Mouse (Mus musculus) fat pad, adult 2 months (tissue): ENCODE measurements around the gene Lce1e.
"Not testable (repeated sequence)": the region's sequence is repeated elsewhere in the genome, so short reads cannot be mapped to it uniquely, and the experiment has no call there.

Experiments used
- DNase-seq: peaks from one replicate; pipeline ENCODE4 v3.0.0-alpha.2; 2011; ENCODE audit warnings: low read depth, low spot score; ENCODE audit errors: extremely low read depth

Gene Lce1e

GRCm38 (mm10) chr3:92708974-92709373 is at the start of gene Lce1e:
TSS of gene Lce1e (minus strand) at chr3:92709074.
- DNase-seq: no peak

- no peak for DNase-seq
These were observed 44.3 kb upstream of the Lce1e start for GRCm38 (mm10) chr3:92753197-92753596.

GRCm38 (mm10) chr3:92752238-92752637 is 43.4 kb upstream of the Lce1e start, which contains the start of gene Lce1g:
TSS of gene Lce1g (minus strand) at chr3:92752338.
- no peak for DNase-seq

- no peak for DNase-seq
These were observed 30.1 kb upstream of the Lce1e start, which contains the start of gene Gm38119 for GRCm38 (mm10) chr3:92738996-92739395. TSS of gene Gm38119 (minus strand) at chr3:92739096.

GRCm38 (mm10) chr3:92722631-92723030 is 13.8 kb upstream of the Lce1e start:
- DNase-seq: peak; percentile 50

GRCm38 (mm10) chr3:92720250-92720649 is 11.4 kb upstream of the Lce1e start, which contains the start of gene Lce1f:
TSS of gene Lce1f (minus strand) at chr3:92720350.
- DNase-seq: no peak

- no peak for DNase-seq
These were observed 6.2 kb upstream of the Lce1e start for GRCm38 (mm10) chr3:92715122-92715521.

GRCm38 (mm10) chr3:92694613-92695012 is 14.3 kb downstream of the Lce1e start:
- no peak for DNase-seq

GRCm38 (mm10) chr3:92691688-92692087 is 17.2 kb downstream of the Lce1e start:
- DNase-seq: no peak

- DNase-seq: not testable (repeated sequence)
These were observed 19.7 kb downstream of the Lce1e start for GRCm38 (mm10) chr3:92689154-92689553.

- no peak for DNase-seq
These were observed 21.8 kb downstream of the Lce1e start, which contains the start of gene Lce1d for GRCm38 (mm10) chr3:92687110-92687509. TSS of gene Lce1d (minus strand) at chr3:92687210.

GRCm38 (mm10) chr3:92678947-92679346 is 29.9 kb downstream of the Lce1e start, which contains the start of gene Lce1c:
TSS of gene Lce1c (plus strand) at chr3:92679247.
- no peak for DNase-seq

GRCm38 (mm10) chr3:92670215-92670614 is 38.7 kb downstream of the Lce1e start, which contains the start of gene Lce1a2:
TSS of gene Lce1a2 (minus strand) at chr3:92670315.
- no peak for DNase-seq
